In the genomic region with DNA sequence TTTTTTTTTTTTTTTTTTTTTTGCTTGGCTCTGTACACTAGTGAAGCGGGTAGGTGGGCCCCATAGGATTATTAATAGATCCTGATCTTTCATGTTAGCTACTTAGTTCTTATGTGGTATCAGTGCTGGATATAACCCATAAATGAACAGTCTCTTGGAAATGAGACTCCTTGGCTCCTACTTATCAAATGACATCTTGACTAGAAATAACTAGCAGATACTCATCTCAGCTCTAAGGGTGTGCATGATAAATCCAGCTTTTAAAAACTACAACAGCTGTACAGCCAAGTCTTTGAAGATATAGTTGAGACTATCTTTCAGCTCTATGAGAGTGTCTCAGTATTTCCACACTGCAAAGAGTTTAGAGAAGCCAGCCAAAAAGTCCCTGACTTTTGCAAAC, we compare ENCODE assay signal across 25 mouse cellular contexts. TPM values are rescaled to one million over a fixed set of nuclear protein-coding genes. Genes with fewer than 3 reads are reported as not detected.
"Had no signal": no experiment of that assay in that cellular context is flagged by ENCODE, and none has a peak within 500 bp of the region (broad histone marks: within the 10 kb centered on the region; RNA-seq: fewer than 3 reads in every experiment).

No protein-coding gene starts in this region.

- H3K9me3 ChIP-seq: heart, embryonic 10.5 days; heart, embryonic 12.5 days; hindbrain, embryonic 10.5 days; hindbrain, embryonic 12.5 days; intestine, embryonic 15.5 days; limb, embryonic 10.5 days; limb, embryonic 12.5 days had no signal

- H3K4me1 ChIP-seq: heart, embryonic 10.5 days; heart, embryonic 12.5 days; hindbrain, embryonic 10.5 days; hindbrain, embryonic 12.5 days; intestine, embryonic 15.5 days; limb, embryonic 10.5 days; limb, embryonic 12.5 days had no signal

- H3K9ac ChIP-seq: heart, embryonic 12.5 days; hindbrain, embryonic 12.5 days; hindbrain, embryonic 14.5 days; intestine, embryonic 15.5 days; limb, embryonic 12.5 days had no signal

- DNase-seq: gastrocnemius, adult 2 months; gastrocnemius, postnatal 10 days; gastrocnemius, postnatal 25 days; heart, adult 18-20 months; heart, postnatal 10 days; heart, postnatal 4 days; kidney, adult 18-20 months; kidney, adult 8-10 months; kidney, postnatal 10 days; kidney, postnatal 25 days; kidney, postnatal 4 days; liver had no signal

- H3K4me3 ChIP-seq: gastrocnemius, adult 2 months; heart, embryonic 10.5 days; heart, embryonic 12.5 days; hindbrain, embryonic 10.5 days; hindbrain, embryonic 12.5 days; intestine, embryonic 15.5 days; layer of hippocampus, adult 2 months; left cerebral cortex, adult 2 months; limb, embryonic 10.5 days; limb, embryonic 12.5 days had no signal

- H3K27me3 ChIP-seq: heart, embryonic 12.5 days; hindbrain, embryonic 12.5 days; intestine, embryonic 15.5 days; limb, embryonic 12.5 days had no signal

- H3K36me3 ChIP-seq: heart, embryonic 10.5 days; heart, embryonic 12.5 days; hindbrain, embryonic 10.5 days; hindbrain, embryonic 12.5 days; intestine, embryonic 15.5 days; limb, embryonic 10.5 days; limb, embryonic 12.5 days had no signal

- ATAC-seq: hindbrain, embryonic 16.5 days; intestine, embryonic 15.5 days; intestine, postnatal 0 days had no signal

- H3K4me2 ChIP-seq: heart, embryonic 12.5 days; hindbrain, embryonic 12.5 days; hindbrain, embryonic 14.5 days; intestine, embryonic 15.5 days; limb, embryonic 12.5 days had no signal

- H3K27ac ChIP-seq: gastrocnemius, adult 2 months; heart, embryonic 10.5 days; hindbrain, embryonic 10.5 days; hindbrain, embryonic 12.5 days; hindbrain, embryonic 14.5 days; intestine, embryonic 15.5 days; layer of hippocampus, adult 2 months; left cerebral cortex, adult 2 months; limb, embryonic 10.5 days; limb, embryonic 12.5 days had no signal

RNA-seq across cellular contexts. Expression of gene Ptger2, which starts 21.2 kb away (rescaled TPM):
- polyA plus RNA-seq: heart, embryonic 10.5 days; heart, embryonic 14.5 days had no signal
